Mouse (Mus musculus): ENCODE results near the gene Strn3. TPM values are rescaled to one million over a fixed set of nuclear protein-coding genes. Genes with fewer than 3 reads are reported as not detected.
A peak's percentile ranks its signal among the peaks of the same experiment; 100 is the strongest.
"Not testable (repeated sequence)": the region's sequence is repeated elsewhere in the genome, so short reads cannot be mapped to it uniquely, and the experiment has no call there.

The Strn3 gene
- polyA plus RNA-seq, 1 experiment from 2014 or later: 57.7 TPM

- WGBS: 63% methylated on average over 8 of the region's 8 CpGs
- Histone ChIP-seq H3K27me3 (ENCODE audit: control insufficient read depth, insufficient read depth, low read length) (no peaks in the 10 kb centered on the region), H3K9me3 (ENCODE audit: control insufficient read depth, low read length) (no peaks in the 10 kb centered on the region), H3K4me2 (ENCODE audit: low read depth) (no peak overlapping the region), H3K4me3 (ENCODE audit: low read depth, low read length) (no peak overlapping the region), H3K4me1 (ENCODE audit: control insufficient read depth, insufficient read depth, low read length) (peaks cover 5% of the 10 kb centered on the region; the same call in 1 of the 2 replicates), H3K9ac (ENCODE audit: low read length) (no peak overlapping the region), H3K27ac (ENCODE audit: low read depth, low read length) (no peak overlapping the region), H3K36me3 (ENCODE audit: control insufficient read depth, insufficient read depth, low read length) (no peaks in the 10 kb centered on the region)
- no peak for DNase-seq (ENCODE audit: low spot score)
- ATAC-seq (ENCODE audit: insufficient read depth, low FRiP score, low TSS enrichment): no peak
These were observed 8.1 kb upstream of the Strn3 start for GRCm38 (mm10) chr12:51699623-51700393.

GRCm38 (mm10) chr12:51696157-51696556 lies 4.5 kb upstream of the Strn3 start:
- no peaks in the 10 kb centered on the region for H3K9me3 ChIP-seq (ENCODE audit: control insufficient read depth, low read length)
- H3K27me3 ChIP-seq (ENCODE audit: control insufficient read depth, insufficient read depth, low read length): no peaks in the 10 kb centered on the region
- DNase-seq (ENCODE audit: low spot score): no peak
- ATAC-seq (ENCODE audit: insufficient read depth, low FRiP score, low TSS enrichment): no peak
- H3K9ac ChIP-seq (ENCODE audit: low read length): no peak overlapping the region
- no peaks in the 10 kb centered on the region for H3K4me1 ChIP-seq (ENCODE audit: control insufficient read depth, insufficient read depth, low read length)
- H3K4me3 ChIP-seq (ENCODE audit: low read depth, low read length): no peak overlapping the region
- WGBS: 93% methylated on average over 2 of the region's 2 CpGs
- no peak overlapping the region for H3K27ac ChIP-seq (ENCODE audit: low read depth, low read length)
- no peak overlapping the region for H3K4me2 ChIP-seq (ENCODE audit: low read depth)
- no peaks in the 10 kb centered on the region for H3K36me3 ChIP-seq (ENCODE audit: control insufficient read depth, insufficient read depth, low read length)

- H3K4me2 ChIP-seq (ENCODE audit: low read depth): no peak overlapping the region
- H3K4me3 ChIP-seq (ENCODE audit: low read depth, low read length): no peak overlapping the region
- H3K27me3 ChIP-seq (ENCODE audit: control insufficient read depth, insufficient read depth, low read length): no peaks in the 10 kb centered on the region
- DNase-seq (ENCODE audit: low spot score) (no peak), ATAC-seq (ENCODE audit: insufficient read depth, low FRiP score, low TSS enrichment) (no peak)
- 100% methylated on average over 1 of the region's 1 CpGs for WGBS
- H3K27ac ChIP-seq (ENCODE audit: low read depth, low read length): no peak overlapping the region
- H3K4me1 ChIP-seq (ENCODE audit: control insufficient read depth, insufficient read depth, low read length): no peaks in the 10 kb centered on the region; the same call in 1 of the 2 replicates
- H3K36me3 ChIP-seq (ENCODE audit: control insufficient read depth, insufficient read depth, low read length): no peaks in the 10 kb centered on the region
- H3K9ac ChIP-seq (ENCODE audit: low read length): no peak overlapping the region
- no peaks in the 10 kb centered on the region for H3K9me3 ChIP-seq (ENCODE audit: control insufficient read depth, low read length)
These were observed 3.3 kb upstream of the Strn3 start for GRCm38 (mm10) chr12:51694966-51695365.

- no peaks in the 10 kb centered on the region for H3K36me3 ChIP-seq (ENCODE audit: control insufficient read depth, insufficient read depth, low read length)
These were observed 2.4 kb upstream of the Strn3 start for GRCm38 (mm10) chr12:51694096-51694495.

GRCm38 (mm10) chr12:51693419-51693818 lies 1.7 kb upstream of the Strn3 start:
- no peaks in the 10 kb centered on the region for H3K36me3 ChIP-seq (ENCODE audit: control insufficient read depth, insufficient read depth, low read length)
- no peak overlapping the region for H3K4me3 ChIP-seq (ENCODE audit: low read depth, low read length)
- no peak overlapping the region for H3K9ac ChIP-seq (ENCODE audit: low read length)
- WGBS: 87% methylated on average over 3 of the region's 3 CpGs
- H3K27me3 ChIP-seq (ENCODE audit: control insufficient read depth, insufficient read depth, low read length): no peaks in the 10 kb centered on the region
- ATAC-seq (ENCODE audit: insufficient read depth, low FRiP score, low TSS enrichment) (no peak), DNase-seq (ENCODE audit: low spot score) (no peak)
- no peaks in the 10 kb centered on the region for H3K9me3 ChIP-seq (ENCODE audit: control insufficient read depth, low read length)
- no peaks in the 10 kb centered on the region; the same call in 1 of the 2 replicates for H3K4me1 ChIP-seq (ENCODE audit: control insufficient read depth, insufficient read depth, low read length)
- H3K27ac ChIP-seq (ENCODE audit: low read depth, low read length): no peak overlapping the region
- no peak overlapping the region for H3K4me2 ChIP-seq (ENCODE audit: low read depth)

More at GRCm38 (mm10) chr12:51694096-51694495, 2.4 kb upstream of the Strn3 start:
- Histone ChIP-seq H3K9ac (ENCODE audit: low read length) (no peak overlapping the region), H3K4me2 (ENCODE audit: low read depth) (no peak overlapping the region), H3K4me1 (ENCODE audit: control insufficient read depth, insufficient read depth, low read length) (no peaks in the 10 kb centered on the region; the same call in 1 of the 2 replicates), H3K9me3 (ENCODE audit: control insufficient read depth, low read length) (no peaks in the 10 kb centered on the region), H3K27ac (ENCODE audit: low read depth, low read length) (no peak overlapping the region), H3K27me3 (ENCODE audit: control insufficient read depth, insufficient read depth, low read length) (no peaks in the 10 kb centered on the region), H3K4me3 (ENCODE audit: low read depth, low read length) (no peak overlapping the region)
- no peak for DNase-seq (ENCODE audit: low spot score)
- no peak for ATAC-seq (ENCODE audit: insufficient read depth, low FRiP score, low TSS enrichment)

- not testable (repeated sequence) for H3K4me2 ChIP-seq (ENCODE audit: low read depth); H3K4me1 ChIP-seq (ENCODE audit: control insufficient read depth, insufficient read depth, low read length); H3K4me3 ChIP-seq (ENCODE audit: low read depth, low read length); ATAC-seq (ENCODE audit: insufficient read depth, low FRiP score, low TSS enrichment); H3K9ac ChIP-seq (ENCODE audit: low read length); H3K9me3 ChIP-seq (ENCODE audit: control insufficient read depth, low read length); H3K27ac ChIP-seq (ENCODE audit: low read depth, low read length); H3K27me3 ChIP-seq (ENCODE audit: control insufficient read depth, insufficient read depth, low read length); H3K36me3 ChIP-seq (ENCODE audit: control insufficient read depth, insufficient read depth, low read length); DNase-seq (ENCODE audit: low spot score)
- 84% methylated on average over 10 of the region's 10 CpGs for WGBS
These were observed 1.2 kb upstream of the Strn3 start for GRCm38 (mm10) chr12:51692870-51693269.

- Histone ChIP-seq H3K9me3 (ENCODE audit: control insufficient read depth, low read length) (no peaks in the 10 kb centered on the region), H3K27me3 (ENCODE audit: control insufficient read depth, insufficient read depth, low read length) (no peaks in the 10 kb centered on the region), H3K36me3 (ENCODE audit: control insufficient read depth, insufficient read depth, low read length) (no peaks in the 10 kb centered on the region), H3K9ac (ENCODE audit: low read length) (peak within 1 kb of the TSS; percentile 99), H3K4me3 (ENCODE audit: low read depth, low read length) (peak within 1 kb of the TSS; percentile 98), H3K4me2 (ENCODE audit: low read depth) (peak within 1 kb of the TSS; percentile 78), H3K4me1 (ENCODE audit: control insufficient read depth, insufficient read depth, low read length) (no peaks in the 10 kb centered on the region; the same call in 1 of the 2 replicates), H3K27ac (ENCODE audit: low read depth, low read length) (peak within 1 kb of the TSS; percentile 100)
- DNase-seq (ENCODE audit: low spot score): peak; percentile 83
- WGBS: under 1% methylated on average over 64 of the region's 108 CpGs
- peak; percentile 86 for ATAC-seq (ENCODE audit: insufficient read depth, low FRiP score, low TSS enrichment)
These were observed 528 bp downstream of the Strn3 start, which contains the start of gene Ap4s1 for GRCm38 (mm10) chr12:51690893-51691844. Gene Ap4s1 (plus strand): TSS chr12:51691033.

GRCm38 (mm10) chr12:51688546-51688945 lies 3.2 kb downstream of the Strn3 start:
- DNase-seq (ENCODE audit: low spot score): no peak
- 91% methylated on average over 2 of the region's 2 CpGs for WGBS
- Histone ChIP-seq H3K36me3 (ENCODE audit: control insufficient read depth, insufficient read depth, low read length) (no peaks in the 10 kb centered on the region), H3K9me3 (ENCODE audit: control insufficient read depth, low read length) (no peaks in the 10 kb centered on the region), H3K4me1 (ENCODE audit: control insufficient read depth, insufficient read depth, low read length) (no peaks in the 10 kb centered on the region; the same call in 1 of the 2 replicates), H3K4me2 (ENCODE audit: low read depth) (no peak overlapping the region), H3K9ac (ENCODE audit: low read length) (no peak overlapping the region), H3K27me3 (ENCODE audit: control insufficient read depth, insufficient read depth, low read length) (no peaks in the 10 kb centered on the region), H3K4me3 (ENCODE audit: low read depth, low read length) (no peak overlapping the region), H3K27ac (ENCODE audit: low read depth, low read length) (no peak overlapping the region)
- ATAC-seq (ENCODE audit: insufficient read depth, low FRiP score, low TSS enrichment): no peak

Data from neural tube, embryonic 11.5 days (tissue).